Mouse (Mus musculus) fibroblast of lung, adult 2 months (primary cell): ENCODE results near the gene Zfp715.
A peak's percentile ranks its signal among the peaks of the same experiment; 100 is the strongest.
"Not testable (repeated sequence)": the region's sequence is repeated elsewhere in the genome, so short reads cannot be mapped to it uniquely, and the experiment has no call there.

Experiments used
- DNase-seq: peaks from one replicate; pipeline ENCODE4 v3.0.0-alpha.2; 2011; ENCODE audit warnings: low read depth

Gene Zfp715

GRCm38 (mm10) chr7:43291524-43291923 is 21.6 kb downstream of the Zfp715 start:
- no peak for DNase-seq

GRCm38 (mm10) chr7:43282859-43283595 is 30.1 kb downstream of the Zfp715 start:
- peak; percentile 22 for DNase-seq

- no peak for DNase-seq
Observed at GRCm38 (mm10) chr7:43282459-43282858, 30.6 kb downstream of the Zfp715 start.

DNA sequence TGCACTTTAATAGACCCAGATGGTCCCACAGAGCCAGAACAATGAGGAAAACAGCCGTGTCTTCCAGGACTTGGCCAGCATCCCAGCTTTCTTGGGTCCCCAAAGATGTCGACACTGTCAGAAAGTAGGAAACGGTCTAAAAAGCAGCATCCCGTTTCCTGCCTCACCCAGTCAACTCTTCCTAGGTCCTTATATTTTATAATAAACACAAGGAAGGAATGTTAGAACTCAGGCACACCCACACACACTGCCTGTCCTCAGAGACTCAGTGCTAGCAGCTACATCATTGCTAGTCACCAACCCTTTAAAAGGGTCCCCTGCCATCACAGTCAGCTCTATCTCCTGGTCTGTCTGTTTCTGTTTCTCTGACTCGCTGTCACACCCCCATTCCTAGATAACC is 35.7 kb downstream of the Zfp715 start:
- DNase-seq, result no peak

DNA sequence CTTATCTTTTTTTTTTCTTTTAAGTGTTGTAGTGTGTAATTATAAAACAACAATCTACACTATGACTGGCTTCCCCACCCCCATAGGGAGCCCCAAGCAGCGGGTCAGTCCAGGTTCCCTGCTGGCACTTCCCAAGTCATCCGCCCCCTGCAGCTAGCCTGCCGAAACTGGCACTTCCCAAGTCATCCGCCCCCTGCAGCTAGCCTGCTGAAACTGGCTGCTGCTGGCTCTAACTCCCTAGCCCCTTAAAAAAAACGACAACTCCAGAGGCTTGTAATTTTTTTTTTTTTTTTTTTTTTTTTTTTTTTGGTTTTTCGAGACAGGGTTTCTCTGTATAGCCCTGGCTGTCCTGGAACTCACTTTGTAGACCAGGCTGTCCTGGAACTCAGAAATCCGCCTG is 36.9 kb downstream of the Zfp715 start:
- not testable (repeated sequence) for DNase-seq

DNA sequence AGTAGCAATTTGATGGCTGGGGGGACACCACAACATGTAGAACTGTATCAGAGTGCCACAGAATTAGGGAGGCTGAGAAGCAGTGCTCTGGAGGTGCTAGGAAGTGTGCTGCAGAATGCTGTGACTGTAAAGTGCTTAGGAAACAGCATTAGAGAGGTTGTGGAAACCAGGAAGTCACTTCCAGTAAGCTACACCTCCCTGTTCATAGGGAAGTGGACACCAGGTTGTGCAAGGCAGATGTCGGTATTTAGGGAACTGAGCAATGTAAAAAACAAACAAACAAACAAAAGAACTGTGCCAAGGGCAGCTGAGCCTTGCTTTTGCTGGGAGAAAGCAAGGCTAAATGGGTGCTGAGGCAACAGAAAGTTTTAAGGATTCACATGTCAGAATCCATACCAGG is 39.6 kb downstream of the Zfp715 start:
- DNase-seq, result no peak

GRCm38 (mm10) chr7:43267359-43267758 is 45.7 kb downstream of the Zfp715 start:
- not testable (repeated sequence) for DNase-seq

DNA sequence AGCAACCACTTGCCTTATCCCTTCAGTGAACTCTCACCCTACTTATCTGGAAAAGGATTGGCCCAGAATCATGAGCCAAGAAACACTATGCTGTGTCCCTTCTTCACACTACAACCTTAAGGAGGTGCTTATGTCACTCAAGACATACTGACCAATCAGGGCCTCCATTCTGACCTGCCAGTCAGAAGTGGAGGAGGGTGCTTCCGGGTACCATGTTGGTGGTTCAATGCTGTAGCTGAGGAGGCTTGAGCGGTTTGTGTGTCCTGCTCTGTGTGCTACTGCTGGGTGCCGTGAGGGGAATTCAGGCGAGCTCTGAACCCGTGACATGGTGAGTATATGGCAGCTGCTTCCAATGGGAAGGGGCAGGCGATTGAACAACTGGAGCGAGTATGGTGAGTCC is 59.6 kb downstream of the Zfp715 start:
- no peak for DNase-seq

DNA sequence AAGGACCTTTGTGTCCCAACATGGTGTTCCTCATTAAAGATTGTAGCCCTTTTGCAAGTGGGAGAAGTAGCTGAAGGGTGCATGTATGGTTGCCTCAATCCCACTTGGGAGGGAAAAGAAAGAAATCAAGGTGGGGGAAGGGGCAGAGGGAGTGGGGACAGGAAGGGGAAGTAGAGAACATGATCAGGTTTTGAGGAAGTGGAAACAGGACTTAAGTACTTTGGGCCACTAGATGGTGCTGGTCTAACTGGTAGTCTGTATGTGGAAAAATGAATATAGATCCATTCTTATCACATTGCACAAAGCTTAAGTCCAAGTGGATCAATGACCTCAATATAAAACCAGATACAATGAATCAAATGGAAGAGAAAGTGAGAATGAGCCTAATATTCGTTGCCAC is 62.4 kb downstream of the Zfp715 start:
- not testable (repeated sequence) for DNase-seq
